Mouse (Mus musculus) embryonic facial prominence, embryonic 13.5 days (tissue): ENCODE data around the gene Smox. TPM values are rescaled to one million over a fixed set of nuclear protein-coding genes. Genes with fewer than 3 reads are reported as not detected.
"Not testable (repeated sequence)": the region's sequence is repeated elsewhere in the genome, so short reads cannot be mapped to it uniquely, and the experiment has no call there.

Experiments used
- ATAC-seq: fragments of 200-750 bp; cut with Nextera tagmentation; 2 replicates; pipeline ENCODE4 v1.8.0; 2017; ENCODE audit warnings: low read depth; ENCODE audit not compliant: insufficient number of reproducible peaks, insufficient read depth, low FRiP score, low TSS enrichment
- H3K27ac ChIP-seq: fragments of 300-500 bp; sonication (generic); 2 replicates; pipeline ENCODE4 v1.5.1; 2015; ENCODE audit warnings: moderate library complexity, mild to moderate bottlenecking, inconsistent platforms
- H3K27me3 ChIP-seq: fragments of 300-500 bp; sonication (generic); 2 replicates; pipeline ENCODE4 v1.6.1; 2015; ENCODE audit warnings: mild to moderate bottlenecking, inconsistent platforms
- H3K36me3 ChIP-seq: fragments of 300-500 bp; sonication (generic); 2 replicates; pipeline ENCODE4 v1.6.1; 2015; ENCODE audit warnings: mild to moderate bottlenecking, inconsistent platforms
- H3K4me1 ChIP-seq: fragments of 300-500 bp; sonication (generic); 2 replicates; pipeline ENCODE4 v1.6.1; 2015; ENCODE audit warnings: inconsistent platforms
- H3K4me2 ChIP-seq: fragments of 300-500 bp; sonication (generic); 2 replicates; pipeline ENCODE4 v1.6.1; 2015; ENCODE audit warnings: moderate library complexity, mild to moderate bottlenecking, inconsistent platforms
- H3K4me3 ChIP-seq: fragments of 300-500 bp; sonication (generic); 2 replicates; pipeline ENCODE4 v1.5.1; 2015; ENCODE audit warnings: mild to moderate bottlenecking, inconsistent platforms
- H3K9ac ChIP-seq: fragments of 300-500 bp; sonication (generic); 2 replicates; pipeline ENCODE4 v1.6.1; 2015; ENCODE audit warnings: mild to moderate bottlenecking, inconsistent platforms
- H3K9me3 ChIP-seq: fragments of 300-500 bp; sonication (generic); 2 replicates; pipeline ENCODE4 v1.6.1; 2016; ENCODE audit warnings: inconsistent platforms
- WGBS: fragments of 180-500 bp; shearing (Covaris S2); methylation state at CpG from one replicate; pipeline ENCODE4 v1.1.7; 2015; ENCODE audit warnings: mixed read lengths; 5-methylcytosine and 5-hydroxymethylcytosine counted together
- polyA plus RNA-seq: library from polyadenylated mRNA; unstranded; fragments of >200 nt; fragmentation: Nextera tagmentation; extraction: Ambion mirVana; gene quantifications from 2 replicates; pipeline ENCODE4 v1.2.1, GENCODE M21; 2015

Gene Smox
- polyA plus RNA-seq, 1 experiment from 2014 or later, result 57.2 TPM

DNA sequence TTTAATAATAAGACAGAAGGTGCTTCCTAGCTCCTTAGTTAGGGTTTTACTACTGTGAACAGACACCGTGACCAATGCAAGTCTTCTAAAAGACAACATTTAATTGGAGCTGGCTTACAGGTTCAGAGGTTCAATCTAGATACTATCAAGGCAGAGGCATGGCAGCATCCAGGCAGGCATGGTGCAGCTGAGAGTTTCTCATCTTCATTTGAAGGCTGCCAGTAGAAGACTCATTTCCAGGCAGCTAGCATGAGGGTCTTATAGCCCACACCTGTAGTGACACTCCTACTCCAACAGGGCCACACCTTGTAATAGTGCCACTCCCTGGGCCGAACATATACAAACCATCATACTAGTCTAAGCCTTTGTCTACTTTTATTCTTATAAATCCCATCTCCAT, 27.1 kb upstream of the Smox start:
- H3K4me3 ChIP-seq, result no peak overlapping the region
- no peak overlapping the region for H3K4me2 ChIP-seq
- no peaks in the 10 kb centered on the region for H3K4me1 ChIP-seq
- no peaks in the 10 kb centered on the region for H3K27me3 ChIP-seq
- WGBS, result 96% methylated on average over 2 of the region's 2 CpGs
- no peak overlapping the region for H3K27ac ChIP-seq
- no peaks in the 10 kb centered on the region for H3K36me3 ChIP-seq
- no peak for ATAC-seq
- H3K9ac ChIP-seq, result no peak overlapping the region
- no peaks in the 10 kb centered on the region; the same call in 1 of the 2 replicates for H3K9me3 ChIP-seq

GRCm38 (mm10) chr2:131466732-131467131, 24.6 kb upstream of the Smox start:
- Histone ChIP-seq H3K4me1 (peaks cover 3% of the 10 kb centered on the region; the same call in 1 of the 2 replicates), H3K9ac (no peak overlapping the region), H3K27me3 (no peaks in the 10 kb centered on the region), H3K27ac (no peak overlapping the region), H3K36me3 (no peaks in the 10 kb centered on the region), H3K4me3 (no peak overlapping the region), H3K9me3 (no peaks in the 10 kb centered on the region; the same call in 1 of the 2 replicates), H3K4me2 (no peak overlapping the region)
- 63% methylated on average over 2 of the region's 2 CpGs for WGBS
- ATAC-seq, result no peak

GRCm38 (mm10) chr2:131469916-131470315, 21.4 kb upstream of the Smox start:
- no peak overlapping the region for H3K4me3 ChIP-seq
- no peak overlapping the region for H3K4me2 ChIP-seq
- no peaks in the 10 kb centered on the region for H3K9me3 ChIP-seq
- H3K27me3 ChIP-seq, result no peaks in the 10 kb centered on the region
- no peak for ATAC-seq
- H3K36me3 ChIP-seq, result no peaks in the 10 kb centered on the region
- no peak overlapping the region for H3K9ac ChIP-seq
- WGBS, result 32% methylated on average over 1 of the region's 1 CpGs
- no peak overlapping the region for H3K27ac ChIP-seq
- H3K4me1 ChIP-seq, result peaks cover 3% of the 10 kb centered on the region; the same call in 1 of the 2 replicates

GRCm38 (mm10) chr2:131473749-131474148, 17.5 kb upstream of the Smox start:
- no peak for ATAC-seq
- no peaks in the 10 kb centered on the region for H3K27me3 ChIP-seq
- 82% methylated on average over 6 of the region's 6 CpGs for WGBS

GRCm38 (mm10) chr2:131477105-131477504, 14.2 kb upstream of the Smox start:
- not testable (repeated sequence) for H3K4me3 ChIP-seq, ATAC-seq, H3K9ac ChIP-seq, H3K9me3 ChIP-seq, H3K4me2 ChIP-seq, H3K36me3 ChIP-seq, H3K27me3 ChIP-seq, H3K4me1 ChIP-seq, H3K27ac ChIP-seq
- 94% methylated on average over 5 of the region's 5 CpGs for WGBS

More at GRCm38 (mm10) chr2:131473749-131474148, 17.5 kb upstream of the Smox start:
- Histone ChIP-seq H3K36me3 (no peaks in the 10 kb centered on the region), H3K4me2 (no peak overlapping the region), H3K27ac (no peak overlapping the region), H3K9me3 (no peaks in the 10 kb centered on the region; the same call in 1 of the 2 replicates), H3K4me1 (peaks cover 3% of the 10 kb centered on the region; the same call in 1 of the 2 replicates), H3K4me3 (no peak overlapping the region), H3K9ac (no peak overlapping the region)

DNA sequence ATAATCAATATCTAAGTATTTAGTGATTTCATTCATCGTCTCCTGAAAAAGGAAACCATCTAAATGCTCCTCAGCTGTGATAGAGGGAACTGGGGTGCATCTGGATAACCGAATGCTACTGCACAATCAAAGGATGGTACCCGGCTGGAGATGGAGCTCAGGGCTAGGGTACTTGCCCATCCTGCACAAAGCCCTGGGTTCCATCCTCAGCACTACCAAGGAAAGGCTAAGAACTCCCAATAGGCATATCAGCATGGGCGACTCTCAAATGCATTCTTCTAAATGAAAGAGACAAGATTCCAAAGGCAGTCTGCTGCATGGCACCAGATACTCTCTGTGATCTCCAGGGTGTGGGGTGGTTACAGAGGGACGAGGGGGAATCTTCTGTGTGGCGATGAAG, 13.4 kb upstream of the Smox start:
- 78% methylated on average over 6 of the region's 6 CpGs for WGBS
- H3K27ac ChIP-seq, result no peak overlapping the region
- peaks cover 9% of the 10 kb centered on the region for H3K4me1 ChIP-seq
- no peak overlapping the region for H3K9ac ChIP-seq
- ATAC-seq, result no peak
- no peak overlapping the region for H3K4me2 ChIP-seq
- peaks cover 6% of the 10 kb centered on the region; the same call in 1 of the 2 replicates for H3K9me3 ChIP-seq
- H3K4me3 ChIP-seq, result no peak overlapping the region
- no peaks in the 10 kb centered on the region for H3K27me3 ChIP-seq
- H3K36me3 ChIP-seq, result no peaks in the 10 kb centered on the region

DNA sequence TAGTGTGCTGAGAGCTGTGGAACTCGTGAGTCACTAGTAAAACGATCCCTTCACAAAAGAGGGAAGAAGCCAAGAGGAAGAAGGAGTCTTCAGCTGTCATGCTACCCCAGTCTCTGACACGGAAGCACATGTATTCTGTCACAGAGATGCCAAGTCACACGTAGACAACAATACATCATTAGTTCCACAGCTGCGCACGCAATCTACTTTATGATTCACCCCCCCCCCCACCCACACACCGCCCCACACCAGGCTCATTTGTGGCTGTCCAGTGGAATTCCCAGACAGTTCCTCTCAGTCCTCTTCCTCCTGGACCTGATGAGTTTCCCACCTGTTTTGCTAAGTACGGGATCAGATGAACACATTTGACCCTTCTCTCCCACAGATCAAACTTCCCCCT, 12.9 kb upstream of the Smox start:
- H3K4me3 ChIP-seq, result no peak overlapping the region
- H3K36me3 ChIP-seq, result no peaks in the 10 kb centered on the region
- no peak overlapping the region for H3K4me2 ChIP-seq
- H3K27me3 ChIP-seq, result no peaks in the 10 kb centered on the region
- no peak for ATAC-seq
- peaks cover 6% of the 10 kb centered on the region; the same call in 1 of the 2 replicates for H3K9me3 ChIP-seq
- H3K4me1 ChIP-seq, result peaks cover 13% of the 10 kb centered on the region
- no peak overlapping the region for H3K9ac ChIP-seq
- no peak overlapping the region for H3K27ac ChIP-seq
- WGBS, result 80% methylated on average over 8 of the region's 8 CpGs

GRCm38 (mm10) chr2:131478916-131479315, 12.4 kb upstream of the Smox start:
- Histone ChIP-seq H3K4me3 (no peak overlapping the region), H3K36me3 (no peaks in the 10 kb centered on the region), H3K4me1 (peaks cover 18% of the 10 kb centered on the region), H3K4me2 (no peak overlapping the region), H3K27me3 (no peaks in the 10 kb centered on the region), H3K27ac (no peak overlapping the region), H3K9me3 (peaks cover 6% of the 10 kb centered on the region; the same call in 1 of the 2 replicates), H3K9ac (no peak overlapping the region)
- no peak for ATAC-seq
- WGBS, result 85% methylated on average over 4 of the region's 4 CpGs

GRCm38 (mm10) chr2:131481733-131482132, 9.6 kb upstream of the Smox start:
- Histone ChIP-seq H3K4me2 (no peak overlapping the region), H3K36me3 (no peaks in the 10 kb centered on the region), H3K27ac (peak overlapping the region; percentile 71), H3K4me1 (peaks cover 23% of the 10 kb centered on the region), H3K9me3 (peaks cover 6% of the 10 kb centered on the region; the same call in 1 of the 2 replicates), H3K4me3 (no peak overlapping the region), H3K27me3 (no peaks in the 10 kb centered on the region), H3K9ac (no peak overlapping the region)
- ATAC-seq, result no peak
- 21% methylated on average over 1 of the region's 1 CpGs for WGBS

GRCm38 (mm10) chr2:131482478-131482877, 8.8 kb upstream of the Smox start:
- ATAC-seq, result 0 out of 2 replicates have a peak, but pooled peaks have one; percentile 40
- peak overlapping the region; percentile 71 for H3K27ac ChIP-seq
- H3K4me2 ChIP-seq, result peak overlapping the region; percentile 11; the same call in 1 of the 2 replicates

GRCm38 (mm10) chr2:131483562-131483961, 7.7 kb upstream of the Smox start:
- H3K36me3 ChIP-seq, result no peaks in the 10 kb centered on the region
- ATAC-seq, result no peak

More at GRCm38 (mm10) chr2:131482478-131482877, 8.8 kb upstream of the Smox start:
- WGBS, result 30% methylated on average over 6 of the region's 6 CpGs
- Histone ChIP-seq H3K27me3 (no peaks in the 10 kb centered on the region), H3K9ac (no peak overlapping the region), H3K4me3 (no peak overlapping the region), H3K4me1 (peaks cover 24% of the 10 kb centered on the region), H3K9me3 (peaks cover 6% of the 10 kb centered on the region; the same call in 1 of the 2 replicates), H3K36me3 (no peaks in the 10 kb centered on the region)

GRCm38 (mm10) chr2:131484182-131484581, 7.1 kb upstream of the Smox start:
- H3K9me3 ChIP-seq, result peaks cover 2% of the 10 kb centered on the region; the same call in 1 of the 2 replicates

More at GRCm38 (mm10) chr2:131483562-131483961, 7.7 kb upstream of the Smox start:
- no peak overlapping the region for H3K4me2 ChIP-seq
- H3K27me3 ChIP-seq, result no peaks in the 10 kb centered on the region
- peaks cover 6% of the 10 kb centered on the region; the same call in 1 of the 2 replicates for H3K9me3 ChIP-seq
- peaks cover 28% of the 10 kb centered on the region for H3K4me1 ChIP-seq
- H3K9ac ChIP-seq, result no peak overlapping the region
- H3K4me3 ChIP-seq, result no peak overlapping the region
- peak overlapping the region; percentile 71; the same call in 1 of the 2 replicates for H3K27ac ChIP-seq
- WGBS, result 65% methylated on average over 7 of the region's 7 CpGs

More at GRCm38 (mm10) chr2:131484182-131484581, 7.1 kb upstream of the Smox start:
- H3K27ac ChIP-seq, result no peak overlapping the region
- ATAC-seq, result no peak
- H3K4me3 ChIP-seq, result no peak overlapping the region
- whole genome bisulfite sequencing, result 74% methylated on average over 6 of the region's 6 CpGs
- H3K27me3 ChIP-seq, result no peaks in the 10 kb centered on the region
- H3K4me2 ChIP-seq, result no peak overlapping the region
- H3K9ac ChIP-seq, result 0 out of 2 replicates have a peak overlapping the region, but pooled peaks have one; percentile 0
- no peaks in the 10 kb centered on the region for H3K36me3 ChIP-seq
- peaks cover 28% of the 10 kb centered on the region for H3K4me1 ChIP-seq
